Mouse (Mus musculus) intestine, postnatal 0 days (tissue): ENCODE measurements at regions not wholly inside any gene's neighbourhood (a gene's known extent, or its start where the extent isn't known, plus 50 kb on each side); places are given as distances from the start of the nearest gene placed in this dataset.

Experiments
- ATAC-seq: fragments of 200-750 bp; cut with Nextera tagmentation; 2 replicates; pipeline ENCODE4 v1.8.0; 2017; ENCODE audit warnings: mild to moderate bottlenecking, moderate TSS enrichment, moderate library complexity
- H3K27ac ChIP-seq: fragments of 300-500 bp; sonication (generic); 2 replicates; pipeline ENCODE4 v1.5.1; 2014; ENCODE audit warnings: mild to moderate bottlenecking, low read depth, low read length, moderate library complexity
- H3K27me3 ChIP-seq: fragments of 300-500 bp; sonication (generic); replicated peaks from 2 replicates; pipeline ENCODE4 v1.6.1; 2014; ENCODE audit warnings: low read length, mixed read lengths; ENCODE audit not compliant: control insufficient read depth, insufficient read depth
- H3K36me3 ChIP-seq: fragments of 300-500 bp; sonication (generic); 2 replicates; pipeline ENCODE4 v1.6.1; 2014; ENCODE audit warnings: mild to moderate bottlenecking, moderate library complexity; ENCODE audit not compliant: control insufficient read depth, insufficient read depth
- H3K4me1 ChIP-seq: fragments of 300-500 bp; sonication (generic); replicated peaks from 2 replicates; pipeline ENCODE4 v1.6.1; 2014; ENCODE audit warnings: antibody characterized with exemption, low read length, mixed read lengths; ENCODE audit not compliant: control insufficient read depth, insufficient read depth
- H3K4me2 ChIP-seq: fragments of 300-500 bp; sonication (generic); replicated peaks from 2 replicates; pipeline ENCODE4 v1.6.1; 2014; ENCODE audit warnings: low read depth, mild to moderate bottlenecking, moderate library complexity
- H3K4me3 ChIP-seq: fragments of 300-500 bp; sonication (generic); 2 replicates; pipeline ENCODE4 v1.5.1; 2014; ENCODE audit warnings: low read depth, low read length
- H3K9ac ChIP-seq: fragments of 300-500 bp; sonication (generic); 2 replicates; pipeline ENCODE4 v1.6.1; 2014; ENCODE audit warnings: mild to moderate bottlenecking, low read depth, low read length
- H3K9me3 ChIP-seq: fragments of 300-500 bp; sonication (generic); 2 replicates; pipeline ENCODE4 v1.6.1; 2016; ENCODE audit warnings: mixed run types; ENCODE audit not compliant: control insufficient read depth
- CTCF ChIP-seq: sonication (generic); IDR thresholded peaks from 2 replicates; pipeline ENCODE4 v1.5.1; 2016; ENCODE audit warnings: low read depth, mild to moderate bottlenecking, control low read depth, antibody characterized with exemption, moderate library complexity
- WGBS: fragments of 180-500 bp; shearing (Covaris S2); extraction: QIAGEN DNeasy Blood & Tissue Kit; methylation state at CpG from one replicate; pipeline ENCODE4 v1.1.7; 2014; 5-methylcytosine and 5-hydroxymethylcytosine counted together

DNA sequence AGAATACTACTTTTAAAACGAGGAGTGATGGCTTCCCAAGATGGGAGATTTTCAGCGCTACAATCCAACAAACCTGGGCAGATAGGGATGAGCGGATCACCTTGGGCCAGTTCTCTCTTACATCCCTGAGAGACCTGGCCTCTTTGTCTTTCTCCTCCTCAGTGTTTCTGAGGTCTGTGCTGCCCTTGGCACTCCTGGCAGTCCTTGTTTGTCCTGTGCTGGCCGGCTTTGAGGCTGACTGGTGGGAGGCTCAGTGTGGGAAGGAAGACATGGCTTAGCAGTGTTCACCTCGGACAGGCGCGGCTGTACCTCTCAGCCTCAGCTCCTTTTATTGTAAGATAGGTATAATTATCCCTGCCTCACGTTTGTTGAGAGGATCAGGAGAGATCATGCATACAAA lies 106.9 kb upstream of the Chd6 start:
- no peak overlapping the region for H3K9ac ChIP-seq
- no peaks in the 10 kb centered on the region for H3K4me1 ChIP-seq
- 66% methylated on average over 8 of the region's 8 CpGs for WGBS
- H3K4me2 ChIP-seq: no peak overlapping the region
- H3K4me3 ChIP-seq: no peak overlapping the region
- H3K9me3 ChIP-seq: no peaks in the 10 kb centered on the region
- no peak overlapping the region for H3K27ac ChIP-seq
- no peaks in the 10 kb centered on the region for H3K36me3 ChIP-seq
- ATAC-seq: no peak
- no peaks in the 10 kb centered on the region for H3K27me3 ChIP-seq
- no peak for TF ChIP-seq CTCF

DNA sequence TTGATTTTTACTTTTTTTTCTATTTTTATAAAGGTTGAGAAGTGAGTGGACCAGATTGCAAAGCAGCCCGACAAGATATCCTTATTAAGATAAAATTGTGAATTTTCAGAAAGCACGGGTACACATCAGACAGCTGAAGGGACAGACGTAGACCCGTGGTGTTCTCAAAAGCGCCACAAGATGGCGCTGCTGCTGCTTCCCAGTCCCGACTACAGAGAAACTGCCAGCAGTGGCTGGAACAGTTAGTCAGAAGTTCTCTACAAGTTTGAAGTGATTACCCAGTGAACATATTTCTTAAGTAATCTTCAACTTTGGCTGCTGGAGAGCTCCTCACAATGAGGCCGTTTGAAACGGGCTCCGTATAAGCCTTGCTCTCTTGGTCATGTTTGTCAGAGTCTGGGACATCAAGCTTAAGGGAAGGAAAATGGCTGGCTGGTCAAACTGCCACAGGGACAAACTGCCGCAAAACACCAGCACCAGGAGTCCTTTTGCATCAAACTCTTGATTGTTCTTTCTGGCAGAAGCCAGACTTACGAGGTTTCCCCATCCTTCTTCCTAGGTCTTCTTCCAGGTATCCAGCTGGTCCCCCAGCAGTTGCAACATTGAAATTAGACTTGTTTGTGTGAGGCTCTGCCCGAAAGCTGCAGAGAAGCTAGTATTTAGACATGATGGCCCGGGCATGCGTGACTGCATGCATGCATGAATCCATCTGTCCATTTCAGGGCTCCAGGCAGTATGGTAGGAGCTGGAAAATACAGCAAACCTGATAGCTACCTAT lies 106.0 kb upstream of the Chd6 start:
- H3K4me1 ChIP-seq: no peaks in the 10 kb centered on the region
- no peaks in the 10 kb centered on the region for H3K9me3 ChIP-seq
- WGBS: 25% methylated on average over 15 of the region's 15 CpGs
- no peak overlapping the region for H3K4me2 ChIP-seq
- peak; percentile 92 for TF ChIP-seq CTCF
- no peak for ATAC-seq
- H3K4me3 ChIP-seq: no peak overlapping the region
- no peak overlapping the region for H3K9ac ChIP-seq
- no peaks in the 10 kb centered on the region for H3K27me3 ChIP-seq
- no peaks in the 10 kb centered on the region for H3K36me3 ChIP-seq
- H3K27ac ChIP-seq: no peak overlapping the region

GRCm38 (mm10) chr2:161212322-161212882 lies 103.5 kb upstream of the Chd6 start:
- 75% methylated on average over 13 of the region's 13 CpGs for WGBS
- H3K36me3 ChIP-seq: no peaks in the 10 kb centered on the region
- no peak overlapping the region for H3K9ac ChIP-seq
- ATAC-seq: no peak
- no peaks in the 10 kb centered on the region for H3K27me3 ChIP-seq
- TF ChIP-seq CTCF: no peak
- H3K4me2 ChIP-seq: no peak overlapping the region
- no peak overlapping the region for H3K4me3 ChIP-seq
- no peaks in the 10 kb centered on the region for H3K4me1 ChIP-seq
- H3K9me3 ChIP-seq: no peaks in the 10 kb centered on the region
- H3K27ac ChIP-seq: no peak overlapping the region

DNA sequence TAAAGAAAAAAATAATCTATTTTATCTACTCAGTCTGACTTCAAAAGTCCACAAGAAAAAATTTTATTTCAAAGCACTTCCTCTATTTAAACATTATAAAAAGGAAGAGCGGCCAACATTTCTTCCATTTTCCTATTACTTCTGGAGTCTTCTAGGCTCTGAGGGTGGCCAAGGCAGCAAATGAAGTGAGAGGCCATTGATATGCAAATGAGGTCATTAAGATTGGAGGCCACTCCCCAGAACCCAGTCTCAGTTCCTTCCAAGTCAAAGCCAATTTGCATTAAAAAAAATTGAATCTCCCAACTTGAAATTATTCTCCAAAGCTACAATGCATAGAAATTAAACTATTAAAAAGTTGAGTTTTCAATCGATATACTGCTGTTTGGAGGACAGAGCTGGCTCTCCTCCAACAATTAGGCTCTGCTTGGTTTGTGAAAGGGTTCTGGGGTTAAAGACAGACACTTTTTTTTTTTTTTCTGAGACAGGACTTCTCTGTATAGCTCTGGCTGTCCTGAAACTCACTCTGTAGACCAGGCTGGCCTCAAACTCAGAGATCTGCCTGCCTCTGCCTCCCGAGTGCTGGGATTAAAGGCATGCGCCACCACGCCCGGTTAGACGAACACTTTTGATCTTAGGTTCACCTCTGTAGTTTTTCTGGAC lies 88.0 kb upstream of the Chd6 start:
- H3K4me2 ChIP-seq: no peak overlapping the region
- H3K4me1 ChIP-seq: no peaks in the 10 kb centered on the region
- WGBS: 91% methylated on average over 7 of the region's 7 CpGs
- ATAC-seq: no peak
- no peak overlapping the region for H3K4me3 ChIP-seq
- H3K27me3 ChIP-seq: no peaks in the 10 kb centered on the region
- H3K9me3 ChIP-seq: no peaks in the 10 kb centered on the region
- H3K36me3 ChIP-seq: no peaks in the 10 kb centered on the region
- TF ChIP-seq CTCF: no peak
- H3K27ac ChIP-seq: no peak overlapping the region
- H3K9ac ChIP-seq: no peak overlapping the region

- Histone ChIP-seq H3K9ac (no peak overlapping the region), H3K36me3 (no peaks in the 10 kb centered on the region), H3K9me3 (no peaks in the 10 kb centered on the region), H3K4me2 (no peak overlapping the region), H3K27ac (no peak overlapping the region), H3K4me3 (no peak overlapping the region), H3K4me1 (no peaks in the 10 kb centered on the region), H3K27me3 (no peaks in the 10 kb centered on the region)
- no peak for TF ChIP-seq CTCF
- WGBS: 47% methylated on average over 1 of the region's 1 CpGs
- no peak for ATAC-seq
These were observed 78.6 kb upstream of the Chd6 start for GRCm38 (mm10) chr2:161187516-161187915.

- H3K4me2 ChIP-seq: no peak overlapping the region
- peak; percentile 80 for TF ChIP-seq CTCF
- no peaks in the 10 kb centered on the region for H3K4me1 ChIP-seq
- no peak for ATAC-seq
- no peaks in the 10 kb centered on the region for H3K36me3 ChIP-seq
- no peak overlapping the region for H3K9ac ChIP-seq
- no peaks in the 10 kb centered on the region for H3K9me3 ChIP-seq
- H3K27ac ChIP-seq: no peak overlapping the region
- H3K4me3 ChIP-seq: no peak overlapping the region
- H3K27me3 ChIP-seq: no peaks in the 10 kb centered on the region
These were observed 76.2 kb upstream of the Chd6 start for GRCm38 (mm10) chr2:161185122-161185521.
